Mouse (Mus musculus): ENCODE measurements around the gene Gm39566. TPM values are rescaled to one million over a fixed set of nuclear protein-coding genes. Genes with fewer than 3 reads are reported as not detected.

Gene Gm39566
- polyA plus RNA-seq, 1 experiment from 2014 or later, result not detected

DNA sequence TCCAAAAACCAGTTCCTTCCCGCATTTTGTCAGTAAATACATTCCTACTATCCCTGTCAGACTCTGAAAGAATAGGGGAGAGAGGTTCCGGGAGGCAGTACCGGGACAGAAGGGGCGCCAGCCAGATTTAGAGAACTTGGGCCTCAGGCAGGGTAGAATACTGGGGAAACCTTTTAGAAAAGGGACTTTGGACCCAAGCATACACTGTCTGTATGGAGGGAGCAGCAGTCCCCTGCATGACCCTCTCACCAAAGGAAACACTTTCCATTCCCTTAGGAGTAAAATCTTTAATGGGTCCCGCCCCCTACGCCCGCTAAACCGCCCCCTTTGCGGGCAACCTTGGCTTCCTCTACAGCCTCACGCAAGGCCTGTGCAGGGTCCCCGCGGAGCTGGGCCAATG is 11.8 kb downstream of the Gm39566 start:
- WGBS, result under 1% methylated on average over 12 of the region's 12 CpGs
- Histone ChIP-seq H3K4me1 (replicated peaks) (peaks cover 69% of the 10 kb centered on the region), H3K27me3 (peaks cover 42% of the 10 kb centered on the region)

GRCm38 (mm10) chr11:69802648-69803105 is 12.4 kb downstream of the Gm39566 start:
- H3K4me3 ChIP-seq, result peak overlapping the region; percentile 60
- H3K27me3 ChIP-seq, result peaks cover 47% of the 10 kb centered on the region
- peak overlapping the region; percentile 96 for H3K4me2 ChIP-seq
- peaks cover 72% of the 10 kb centered on the region for H3K4me1 ChIP-seq (replicated peaks)
- H3K36me3 ChIP-seq, result 0 out of 2 replicates have a peak, but pooled peaks cover under 1% of the 10 kb centered on the region
- no peaks in the 10 kb centered on the region for H3K9me3 ChIP-seq
- peak overlapping the region; percentile 82 for H3K9ac ChIP-seq
- under 1% methylated on average over 33 of the region's 33 CpGs for WGBS
- peak; percentile 12; the same call in 1 of the 2 replicates for ATAC-seq (ENCODE audit: low read depth)
- H3K27ac ChIP-seq (replicated peaks), result peak overlapping the region; percentile 82

More for the DNA sequence above, 11.8 kb downstream of the Gm39566 start:
- Histone ChIP-seq H3K4me2 (peak overlapping the region; percentile 96), H3K27ac (replicated peaks) (peak overlapping the region; percentile 82), H3K9me3 (no peaks in the 10 kb centered on the region), H3K9ac (peak overlapping the region; percentile 82), H3K4me3 (peak overlapping the region; percentile 60), H3K36me3 (no peaks in the 10 kb centered on the region)
- no peak for ATAC-seq (ENCODE audit: low read depth)

DNA sequence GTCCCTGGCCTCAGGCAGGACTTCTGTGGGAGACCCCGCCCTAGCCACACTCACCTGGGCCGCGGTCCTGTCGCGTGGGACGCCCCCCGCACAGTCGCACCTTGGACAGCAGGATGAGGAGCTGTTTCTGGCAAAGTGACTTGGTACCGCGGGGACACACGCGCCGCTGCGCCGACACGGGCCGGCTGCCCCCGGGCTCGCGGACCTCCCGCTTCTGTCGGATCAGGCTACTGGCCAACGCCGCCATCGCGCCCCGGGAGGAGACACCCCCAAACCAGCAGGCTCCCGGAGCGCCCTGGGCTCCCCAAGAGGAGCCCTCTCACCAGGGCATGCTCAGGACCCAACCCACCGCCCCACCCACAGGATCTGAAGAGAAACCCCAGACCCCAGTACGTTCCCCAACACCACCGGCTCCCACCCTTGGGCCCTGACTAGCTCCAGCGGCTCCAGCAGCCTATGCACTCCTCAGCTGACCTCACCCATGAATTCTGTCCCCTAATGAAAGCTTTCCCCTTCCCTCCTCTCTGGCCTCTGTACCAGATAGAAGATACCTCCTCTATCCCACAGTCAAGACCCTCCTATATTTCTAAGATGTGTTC is 13.6 kb downstream of the Gm39566 start, which contains the start of gene Fgf11:
Gene Fgf11, minus strand, starts transcription at position 479 of the 599 bp plus-strand sequence.
- 0 out of 2 replicates have a peak, but pooled peaks cover 4% of the 10 kb centered on the region for H3K36me3 ChIP-seq
- ATAC-seq (ENCODE audit: low read depth), result 0 out of 2 replicates have a peak, but pooled peaks have one; percentile 1
- no peaks in the 10 kb centered on the region for H3K9me3 ChIP-seq
- H3K27ac ChIP-seq (replicated peaks), result peak within 1 kb of the TSS; percentile 94
- peaks cover 72% of the 10 kb centered on the region for H3K4me1 ChIP-seq (replicated peaks)
- H3K4me2 ChIP-seq, result peak within 1 kb of the TSS; percentile 96
- H3K4me3 ChIP-seq, result peak within 1 kb of the TSS; percentile 60
- H3K9ac ChIP-seq, result peak within 1 kb of the TSS; percentile 82
- WGBS, result 2% methylated on average over 33 of the region's 33 CpGs
- peaks cover 47% of the 10 kb centered on the region for H3K27me3 ChIP-seq

GRCm38 (mm10) chr11:69800392-69801197 is 14.5 kb downstream of the Gm39566 start:
- H3K4me1 ChIP-seq (replicated peaks), result peaks cover 78% of the 10 kb centered on the region
- peak overlapping the region; percentile 94 for H3K27ac ChIP-seq (replicated peaks)
- H3K9me3 ChIP-seq, result no peaks in the 10 kb centered on the region
- peak; percentile 72 for ATAC-seq (ENCODE audit: low read depth)
- peak overlapping the region; percentile 82 for H3K9ac ChIP-seq
- WGBS, result under 1% methylated on average over 36 of the region's 36 CpGs
- H3K36me3 ChIP-seq, result 0 out of 2 replicates have a peak, but pooled peaks cover 4% of the 10 kb centered on the region
- peaks cover 44% of the 10 kb centered on the region for H3K27me3 ChIP-seq
- peak overlapping the region; percentile 96 for H3K4me2 ChIP-seq
- peak overlapping the region; percentile 60 for H3K4me3 ChIP-seq

DNA sequence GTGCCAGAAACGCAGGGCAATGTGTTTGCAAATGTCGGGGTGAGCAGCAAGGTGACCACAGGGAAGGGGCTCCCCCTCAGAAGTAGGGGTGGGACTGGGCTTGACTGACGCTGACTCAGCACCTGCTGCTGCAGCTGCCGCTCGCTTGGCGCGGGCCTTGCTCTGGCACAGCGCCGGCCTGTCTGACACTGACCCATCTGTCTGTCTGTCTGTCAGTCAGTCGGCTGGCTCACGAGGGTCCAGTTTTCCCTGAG is 15.0 kb downstream of the Gm39566 start:
- 0 out of 2 replicates have a peak, but pooled peaks cover 4% of the 10 kb centered on the region for H3K36me3 ChIP-seq
- H3K27me3 ChIP-seq, result peaks cover 39% of the 10 kb centered on the region
- WGBS, result under 1% methylated on average over 11 of the region's 11 CpGs
- H3K9ac ChIP-seq, result peak overlapping the region; percentile 82
- peak overlapping the region; percentile 60 for H3K4me3 ChIP-seq
- peak; percentile 12; the same call in 1 of the 2 replicates for ATAC-seq (ENCODE audit: low read depth)
- no peaks in the 10 kb centered on the region for H3K9me3 ChIP-seq
- H3K4me2 ChIP-seq, result peak overlapping the region; percentile 96
- H3K27ac ChIP-seq (replicated peaks), result peak overlapping the region; percentile 94
- peaks cover 79% of the 10 kb centered on the region for H3K4me1 ChIP-seq (replicated peaks)

DNA sequence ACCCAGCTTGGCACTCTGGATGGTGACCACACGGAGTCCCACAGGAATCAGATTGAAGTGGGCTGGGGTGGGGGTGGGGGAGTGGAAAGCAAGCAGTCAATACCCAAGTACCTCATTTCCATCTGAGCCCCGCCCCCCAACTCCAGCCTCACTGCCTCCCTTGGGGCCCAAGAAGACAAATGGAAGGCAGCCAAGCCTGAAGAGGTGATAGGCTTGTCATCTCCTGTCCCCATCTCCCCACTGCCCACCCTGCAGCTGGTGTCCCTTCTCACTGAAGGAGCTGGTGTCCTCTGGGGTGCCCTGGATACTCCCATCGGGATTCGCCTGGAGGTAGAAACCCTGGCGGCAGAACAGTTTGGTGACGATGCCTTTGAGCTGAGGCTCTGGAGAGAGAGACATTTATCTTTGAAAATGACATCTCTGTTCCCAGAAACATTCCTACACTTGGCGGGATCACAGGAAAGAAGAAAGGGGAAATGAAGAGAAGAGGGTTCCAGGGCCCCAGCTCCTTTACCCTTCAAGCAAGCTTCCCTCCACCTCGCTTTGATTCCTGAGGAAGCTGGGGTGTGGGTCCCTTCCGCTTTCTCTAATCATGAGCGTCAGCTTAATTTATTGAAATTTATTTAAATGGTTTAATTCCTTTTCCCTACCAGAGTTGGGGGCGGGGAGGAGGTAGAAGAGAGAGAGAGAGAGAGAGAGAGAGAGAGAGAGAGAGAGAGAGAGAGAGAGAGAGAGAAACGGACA is 15.5 kb downstream of the Gm39566 start:
- H3K4me1 ChIP-seq (replicated peaks), result peaks cover 74% of the 10 kb centered on the region

DNA sequence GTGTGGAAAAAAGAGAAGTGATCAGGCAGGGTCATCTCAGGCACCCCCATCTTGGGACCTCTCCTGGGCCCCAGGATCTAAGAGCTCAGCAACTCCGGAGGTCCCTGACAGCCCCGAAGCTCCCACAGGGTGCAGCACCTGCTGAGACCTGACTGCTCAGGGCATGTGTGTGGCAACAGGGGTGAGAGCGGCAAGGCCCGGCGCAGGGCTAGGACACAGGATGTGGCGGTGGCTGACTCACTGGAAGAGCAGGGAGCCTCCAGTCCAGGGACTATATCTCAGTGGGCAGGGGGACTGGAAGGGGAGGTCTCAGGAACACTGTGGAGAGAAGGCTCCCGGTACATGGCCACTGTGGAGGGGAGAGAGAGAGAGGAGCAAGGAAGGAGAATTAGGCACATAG is 17.2 kb downstream of the Gm39566 start:
- Histone ChIP-seq H3K4me2 (no peak overlapping the region), H3K9ac (no peak overlapping the region), H3K27me3 (peaks cover 42% of the 10 kb centered on the region), H3K27ac (replicated peaks) (no peak overlapping the region), H3K36me3 (0 out of 2 replicates have a peak, but pooled peaks cover 4% of the 10 kb centered on the region), H3K9me3 (no peaks in the 10 kb centered on the region), H3K4me3 (no peak overlapping the region), H3K4me1 (replicated peaks) (peaks cover 58% of the 10 kb centered on the region)
- 67% methylated on average over 7 of the region's 7 CpGs for WGBS
- ATAC-seq (ENCODE audit: low read depth), result no peak

More for the DNA sequence above, 15.5 kb downstream of the Gm39566 start:
- H3K9ac ChIP-seq, result peak overlapping the region; percentile 82
- ATAC-seq (ENCODE audit: low read depth), result no peak
- peaks cover 35% of the 10 kb centered on the region for H3K27me3 ChIP-seq
- 0 out of 2 replicates have a peak, but pooled peaks cover 4% of the 10 kb centered on the region for H3K36me3 ChIP-seq
- peak overlapping the region; percentile 60 for H3K4me3 ChIP-seq
- no peaks in the 10 kb centered on the region for H3K9me3 ChIP-seq
- H3K4me2 ChIP-seq, result peak overlapping the region; percentile 96
- 14% methylated on average over 12 of the region's 12 CpGs for WGBS
- peak overlapping the region; percentile 94 for H3K27ac ChIP-seq (replicated peaks)

- Histone ChIP-seq H3K27ac (replicated peaks) (no peak overlapping the region), H3K4me2 (peak overlapping the region; percentile 67), H3K9me3 (no peaks in the 10 kb centered on the region), H3K27me3 (peaks cover 51% of the 10 kb centered on the region), H3K4me3 (peak overlapping the region; percentile 42), H3K4me1 (replicated peaks) (peaks cover 39% of the 10 kb centered on the region), H3K36me3 (0 out of 2 replicates have a peak, but pooled peaks cover 4% of the 10 kb centered on the region), H3K9ac (peak overlapping the region; percentile 51)
- no peak for ATAC-seq (ENCODE audit: low read depth)
- 3% methylated on average over 13 of the region's 13 CpGs for WGBS
Measured at GRCm38 (mm10) chr11:69795983-69796435, 19.1 kb downstream of the Gm39566 start.

DNA sequence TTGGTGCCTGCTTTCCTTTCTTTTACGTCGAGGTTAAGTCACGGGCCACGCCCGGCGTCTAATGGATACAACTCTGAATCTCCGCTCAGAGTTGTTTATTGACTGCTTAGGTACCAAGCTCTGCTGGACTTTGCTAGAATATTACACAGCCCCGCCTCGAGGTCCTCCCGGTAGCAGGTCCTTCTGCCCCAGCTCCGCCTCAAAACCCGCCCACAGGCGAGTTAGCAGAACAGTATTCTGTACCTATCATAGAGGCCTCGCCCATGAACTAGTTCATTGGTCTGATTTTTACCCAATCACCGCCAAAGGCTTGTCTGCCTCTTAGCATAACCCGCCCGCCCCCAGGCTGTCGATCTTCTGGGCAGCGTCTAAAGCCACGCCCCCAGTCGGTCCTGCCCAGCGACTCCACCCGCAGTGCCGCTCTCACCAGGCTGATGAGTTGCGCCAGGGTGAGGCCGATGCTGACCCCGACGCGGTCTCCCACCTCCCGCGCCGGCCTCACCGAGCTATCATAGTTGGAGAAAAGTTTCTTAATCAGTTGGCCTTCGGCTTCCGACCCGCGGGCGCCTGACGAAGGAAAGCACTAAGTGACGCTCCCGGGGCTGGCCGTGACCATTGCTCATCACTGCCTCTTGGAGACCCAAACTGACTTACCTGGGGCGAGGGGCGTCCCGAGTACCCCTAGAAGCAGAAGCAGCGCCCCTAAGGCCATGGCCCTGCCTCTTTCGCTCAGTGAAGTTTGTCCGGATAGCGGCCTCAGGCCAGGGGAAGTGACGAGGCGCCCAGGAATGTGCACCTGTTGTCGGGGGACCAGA is 19.7 kb downstream of the Gm39566 start, which contains the start of gene Chrnb1:
Gene Chrnb1, minus strand, starts transcription at position 776 of the 815 bp plus-strand sequence.
- H3K9me3 ChIP-seq, result no peaks in the 10 kb centered on the region
- H3K4me1 ChIP-seq (replicated peaks), result peaks cover 35% of the 10 kb centered on the region
- peak within 1 kb of the TSS; percentile 42 for H3K4me3 ChIP-seq
- peak within 1 kb of the TSS; percentile 67 for H3K4me2 ChIP-seq
- H3K9ac ChIP-seq, result peak within 1 kb of the TSS; percentile 51
- 0 out of 2 replicates have a peak within 1 kb of the TSS, but pooled peaks have one; percentile 14 for H3K27ac ChIP-seq (replicated peaks)
- WGBS, result 2% methylated on average over 52 of the region's 52 CpGs
- peaks cover 51% of the 10 kb centered on the region for H3K27me3 ChIP-seq
- ATAC-seq (ENCODE audit: low read depth), result peak; percentile 89
- 0 out of 2 replicates have a peak, but pooled peaks cover 4% of the 10 kb centered on the region for H3K36me3 ChIP-seq

- peaks cover 51% of the 10 kb centered on the region for H3K27me3 ChIP-seq
- H3K36me3 ChIP-seq, result 0 out of 2 replicates have a peak, but pooled peaks cover 4% of the 10 kb centered on the region
- H3K9ac ChIP-seq, result no peak overlapping the region
- H3K4me2 ChIP-seq, result no peak overlapping the region
- H3K27ac ChIP-seq (replicated peaks), result no peak overlapping the region
- WGBS, result 69% methylated on average over 5 of the region's 5 CpGs
- H3K9me3 ChIP-seq, result no peaks in the 10 kb centered on the region
- ATAC-seq (ENCODE audit: low read depth), result no peak
- no peak overlapping the region for H3K4me3 ChIP-seq
- H3K4me1 ChIP-seq (replicated peaks), result peaks cover 17% of the 10 kb centered on the region
Measured at GRCm38 (mm10) chr11:69793429-69793828, 21.7 kb downstream of the Gm39566 start.

- H3K36me3 ChIP-seq, result no peaks in the 10 kb centered on the region
- H3K4me1 ChIP-seq (replicated peaks), result peaks cover 12% of the 10 kb centered on the region
- no peak overlapping the region for H3K27ac ChIP-seq (replicated peaks)
- ATAC-seq (ENCODE audit: low read depth), result no peak
- H3K9ac ChIP-seq, result no peak overlapping the region
- H3K4me3 ChIP-seq, result no peak overlapping the region
- H3K27me3 ChIP-seq, result peaks cover 34% of the 10 kb centered on the region
- 72% methylated on average over 5 of the region's 5 CpGs for WGBS
- no peak overlapping the region for H3K4me2 ChIP-seq
- no peaks in the 10 kb centered on the region for H3K9me3 ChIP-seq
Measured at GRCm38 (mm10) chr11:69791420-69791819, 23.7 kb downstream of the Gm39566 start.
